Mouse (Mus musculus) NIH3T3 (cell line): ENCODE measurements at regions not wholly inside any gene's neighbourhood (a gene's known extent, or its start where the extent isn't known, plus 50 kb on each side); places are given as distances from the start of the nearest gene placed in this dataset.

ENCODE experiments used
- DNase-seq: peaks from one replicate; pipeline ENCODE4 v3.0.0-alpha.2; 2012; ENCODE audit warnings: low read depth

DNA sequence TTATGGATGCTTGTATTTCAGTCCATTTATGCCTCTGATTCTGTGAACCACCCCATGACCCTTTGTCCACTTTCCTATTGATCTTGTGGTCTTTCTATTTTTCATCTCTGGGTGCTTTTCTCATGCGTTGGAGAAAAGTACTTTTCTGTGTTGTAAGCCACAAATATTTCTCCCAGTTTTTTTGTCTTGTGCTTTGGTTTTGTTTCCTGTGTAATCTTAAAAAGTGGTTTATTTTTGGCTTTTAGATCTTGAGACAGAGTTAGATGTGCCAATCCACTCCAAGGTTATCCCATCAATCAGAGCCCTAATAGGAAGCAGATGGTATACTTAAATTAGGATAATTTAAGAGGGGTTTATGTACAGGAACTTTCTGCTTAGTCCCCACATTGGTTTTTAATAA is 50.0 kb upstream of the Slc22a23 start:
- DNase-seq: peak; percentile 58
